Mouse (Mus musculus): ENCODE data around the gene Erbb2.

Gene Erbb2

DNA sequence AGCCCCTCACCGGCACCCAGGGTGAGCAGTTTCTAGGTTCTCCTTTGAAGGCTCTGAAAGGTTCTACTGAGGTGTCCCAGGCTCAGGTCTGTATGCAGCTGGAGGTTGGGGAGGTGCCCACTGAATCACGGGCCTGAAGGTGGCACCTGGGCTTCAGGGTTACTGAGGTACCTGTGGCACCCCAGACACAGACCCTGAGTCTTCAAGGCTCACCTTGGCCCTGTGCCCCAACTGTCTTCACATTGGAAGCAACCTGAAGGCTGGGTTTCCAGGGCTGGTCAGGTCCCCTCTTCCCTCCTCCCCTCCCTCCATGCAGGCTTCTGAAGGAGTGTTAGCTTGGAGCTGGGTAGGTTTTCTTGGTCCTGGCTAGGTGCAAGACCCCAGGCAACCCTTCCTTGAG is 30.6 kb upstream of the Erbb2 start:
- CTCF ChIA-PET, result interaction anchor here in 2 of 4 experiments (2.0 to 4.0 kb wide), 3 partner anchors 8 to 10 kb away, joined by 8 to 27 read pairs (median 26); no protein-coding TSS in a partner anchor

GRCm38 (mm10) chr11:98382405-98382804 is 29.9 kb upstream of the Erbb2 start:
- CTCF ChIA-PET, result interaction anchor here in 2 of 4 experiments (3.6 to 4.0 kb wide), 2 partner anchors 9 to 10 kb away, joined by 26 to 27 read pairs; no protein-coding TSS in a partner anchor

More for the DNA sequence above, 30.6 kb upstream of the Erbb2 start:
- POLR2A ChIA-PET, result interaction anchor here in 2 of 4 experiments (0.8 kb wide), 2 partner anchors 17 to 199 kb away, joined by 3 to 4 read pairs; no protein-coding TSS in a partner anchor

DNA sequence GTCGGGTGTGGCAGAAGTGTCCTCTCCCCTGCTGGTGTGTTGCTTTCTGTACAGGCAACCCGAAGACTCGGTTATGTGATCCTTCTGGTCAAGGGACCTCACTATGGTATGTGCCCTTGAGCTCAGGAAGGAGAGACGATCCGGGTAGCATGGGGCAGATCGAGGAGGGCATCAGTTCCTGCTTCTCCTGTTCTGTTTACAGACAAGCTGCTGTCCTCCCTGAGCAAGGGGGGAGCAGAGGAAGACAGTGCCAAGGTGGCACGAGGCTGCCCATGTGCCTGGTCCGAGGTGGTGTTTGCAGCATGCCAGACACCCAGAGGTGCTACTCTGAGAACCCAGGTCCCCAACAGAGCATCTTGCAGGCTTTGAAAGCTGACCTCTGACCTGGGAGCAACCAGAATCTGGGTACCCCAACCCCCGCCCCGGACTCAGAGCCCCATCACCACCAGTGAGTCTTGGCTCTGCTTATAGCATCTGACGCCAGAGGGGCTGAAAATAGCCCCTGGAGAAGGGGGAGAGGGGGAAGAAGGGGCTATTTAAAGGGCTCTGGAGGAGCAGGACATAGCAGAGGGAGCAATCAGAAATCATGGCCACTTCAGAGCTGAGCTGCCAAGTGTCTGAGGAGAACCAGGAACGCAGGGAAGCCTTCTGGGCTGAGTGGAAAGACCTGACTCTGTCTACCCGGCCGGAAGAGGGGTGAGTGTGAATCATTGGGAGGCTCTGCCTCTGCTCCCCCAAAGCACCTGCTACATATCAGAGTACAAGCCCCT is 28.8 kb upstream of the Erbb2 start, which contains the start of gene Tcap:
Gene Tcap (plus strand): TSS at position 551 of the 770 bp plus-strand sequence.
- POLR2A ChIA-PET, result interaction anchor here in 2 of 4 experiments (1.1 to 1.8 kb wide), 7 partner anchors 11 to 85 kb away, joined by 3 to 8 read pairs (median 3); partner anchors contain the start of genes Stard3 (in 2 of the 2), Erbb2 (in 1 of the 2) and Pgap3 (in 1 of the 2)
- CTCF ChIA-PET, result interaction anchor here (0.5 to 4.0 kb wide), 9 partner anchors 10 to 74 kb away, joined by 3 to 27 read pairs (median 4); partner anchors contain the start of gene Mien1 (in 1 of the 4)

More at GRCm38 (mm10) chr11:98382405-98382804, 29.9 kb upstream of the Erbb2 start:
- POLR2A ChIA-PET, result interaction anchor here in 1 of 4 experiments (1.1 kb wide), 1 partner anchor 18 kb away, joined by 3 read pairs; the partner anchor contains the start of gene Pgap3

- POLR2A ChIA-PET, result interaction anchor here in 2 of 4 experiments (1.2 to 1.8 kb wide), 7 partner anchors 12 to 86 kb away, joined by 3 to 8 read pairs (median 5); partner anchors contain the start of genes Stard3 (in 2 of the 2), Erbb2 (in 1 of the 2) and Pgap3 (in 1 of the 2)
- CTCF ChIA-PET, result interaction anchor here (0.5 to 4.0 kb wide), 12 partner anchors 11 to 118 kb away, joined by 3 to 27 read pairs (median 4); partner anchors contain the start of genes Mien1 (in 1 of the 4) and Pgap3 (in 1 of the 4)
Observed at GRCm38 (mm10) chr11:98384216-98384615, 28.1 kb upstream of the Erbb2 start.

- CTCF ChIA-PET, result interaction anchor here in 3 of 4 experiments (0.7 to 4.0 kb wide), 7 partner anchors 11 to 54 kb away, joined by 3 to 27 read pairs (median 5); partner anchors contain the start of genes Mien1 (in 1 of the 3) and Pgap3 (in 1 of the 3)
- POLR2A ChIA-PET, result interaction anchor here in 3 of 4 experiments (0.6 to 1.8 kb wide), 6 partner anchors 12 to 87 kb away, joined by 3 to 8 read pairs (median 5); partner anchors contain the start of genes Erbb2 (in 1 of the 3), Pgap3 (in 1 of the 3) and Stard3 (in 1 of the 3)
Observed at GRCm38 (mm10) chr11:98384721-98385637, 27.3 kb upstream of the Erbb2 start.

GRCm38 (mm10) chr11:98385638-98386585 is 26.4 kb upstream of the Erbb2 start, which contains the start of gene Pnmt:
Gene Pnmt (plus strand): TSS chr11:98386450.
- ChIA-PET CTCF (interaction anchor here in 3 of 4 experiments (0.7 to 5.5 kb wide), 6 partner anchors 13 to 563 kb away, joined by 3 to 35 read pairs (median 8); no protein-coding TSS in a partner anchor), POLR2A (interaction anchor here in 2 of 4 experiments (1.5 to 1.8 kb wide), 2 partner anchors 9 to 30 kb away, joined by 3 to 5 read pairs; no protein-coding TSS in a partner anchor)

DNA sequence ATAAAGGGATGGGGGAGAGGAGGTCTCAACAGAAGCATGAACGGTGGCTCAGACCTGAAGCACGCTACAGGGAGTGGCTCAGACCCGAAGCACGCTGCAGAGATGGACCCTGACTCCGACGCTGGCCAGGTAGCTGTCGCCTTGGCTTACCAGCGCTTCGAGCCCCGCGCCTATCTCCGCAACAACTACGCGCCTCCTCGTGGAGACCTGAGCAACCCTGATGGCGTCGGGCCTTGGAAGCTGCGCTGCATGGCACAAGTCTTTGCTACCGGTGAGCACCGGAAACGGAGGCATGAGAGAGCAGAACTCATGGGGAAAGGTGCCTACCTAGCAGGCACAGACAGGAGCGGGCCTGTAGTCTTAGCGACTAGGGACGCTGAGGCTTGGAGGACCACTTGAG is 25.7 kb upstream of the Erbb2 start:
- POLR2A ChIA-PET, result interaction anchor here in 2 of 4 experiments (1.3 to 4.0 kb wide), 5 partner anchors 9 to 182 kb away, joined by 3 to 14 read pairs (median 5); partner anchors contain the start of gene Stard3 (in 1 of the 2)
- CTCF ChIA-PET, result interaction anchor here (0.7 to 5.6 kb wide), 8 partner anchors 14 to 563 kb away, joined by 3 to 45 read pairs (median 6); no protein-coding TSS in a partner anchor

DNA sequence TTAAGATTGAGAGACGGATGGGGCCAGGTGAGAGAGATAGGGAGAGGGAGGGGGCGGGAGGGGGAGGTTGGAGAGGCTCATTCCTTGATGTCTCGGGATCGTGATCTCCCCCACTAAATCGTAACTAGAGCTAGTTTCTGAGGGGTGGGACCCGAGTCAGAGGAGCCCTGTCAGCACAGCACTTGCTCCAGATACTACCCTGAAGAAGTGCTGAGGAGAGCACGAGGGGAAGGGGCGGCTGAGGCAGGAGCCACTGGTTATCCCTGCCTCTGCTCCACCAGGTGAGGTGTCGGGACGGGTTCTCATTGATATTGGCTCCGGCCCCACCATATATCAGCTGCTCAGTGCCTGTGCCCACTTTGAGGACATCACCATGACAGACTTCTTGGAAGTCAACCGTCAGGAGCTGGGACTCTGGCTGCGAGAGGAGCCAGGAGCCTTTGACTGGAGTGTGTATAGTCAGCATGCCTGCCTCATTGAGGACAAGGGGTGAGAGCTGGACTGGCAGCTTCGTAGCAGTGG is 25.2 kb upstream of the Erbb2 start:
- POLR2A ChIA-PET, result interaction anchor here in 2 of 4 experiments (0.6 to 4.0 kb wide), 7 partner anchors 10 to 181 kb away, joined by 3 to 14 read pairs (median 5); partner anchors contain the start of gene Stard3 (in 1 of the 2)
- CTCF ChIA-PET, result interaction anchor here (0.7 to 5.6 kb wide), 9 partner anchors 15 to 564 kb away, joined by 3 to 45 read pairs (median 5); no protein-coding TSS in a partner anchor

GRCm38 (mm10) chr11:98388282-98388681 is 24.0 kb upstream of the Erbb2 start:
- POLR2A ChIA-PET, result interaction anchor here in 2 of 4 experiments (0.7 to 4.0 kb wide), 7 partner anchors 11 to 48 kb away, joined by 3 to 14 read pairs (median 5); partner anchors contain the start of genes Pgap3 (in 1 of the 2) and Stard3 (in 1 of the 2)
- CTCF ChIA-PET, result interaction anchor here in 3 of 4 experiments (0.6 to 5.6 kb wide), 9 partner anchors 15 to 50 kb away, joined by 3 to 45 read pairs (median 15); partner anchors contain the start of gene Mien1 (in 1 of the 3)

DNA sequence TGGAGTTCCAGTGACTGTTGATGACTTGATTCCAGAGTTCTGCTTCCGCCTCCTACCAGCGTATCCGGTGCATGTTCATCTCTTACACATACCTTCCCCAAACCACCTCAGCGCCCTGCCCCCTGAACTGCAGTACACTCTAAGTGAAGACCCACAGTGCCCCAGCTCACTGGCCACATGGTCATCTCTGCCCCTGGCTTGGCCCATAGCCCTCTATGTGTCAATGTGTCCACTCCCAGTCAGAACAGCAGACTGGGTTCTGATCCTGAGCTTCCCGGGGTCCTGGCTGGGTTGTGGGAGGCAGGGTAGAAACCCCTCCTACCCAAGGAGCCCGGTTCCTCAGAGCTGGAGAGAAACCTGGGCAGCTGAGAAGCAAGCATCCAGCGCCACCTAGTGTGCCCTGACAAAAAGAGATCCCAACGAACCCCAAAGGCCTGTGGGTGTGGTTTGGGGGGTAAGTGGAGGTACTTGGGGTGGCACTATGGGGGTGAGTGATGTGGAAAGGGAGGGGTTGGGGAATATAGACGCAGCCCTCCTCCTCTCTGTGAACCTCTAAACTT is 23.0 kb upstream of the Erbb2 start:
- CTCF ChIA-PET, result interaction anchor here (0.6 to 5.6 kb wide), 35 partner anchors 13 to 564 kb away, joined by 3 to 45 read pairs (median 4); partner anchors contain the start of genes Mien1 (in 2 of the 4), Stard3 (in 2 of the 4), Cdk12 (in 1 of the 4) and Erbb2 (in 1 of the 4)
- POLR2A ChIA-PET, result interaction anchor here (0.6 to 4.0 kb wide), 16 partner anchors 8 to 307 kb away, joined by 3 to 14 read pairs (median 4); partner anchors contain the start of genes Pgap3 (in 3 of the 4) and Stard3 (in 1 of the 4)

DNA sequence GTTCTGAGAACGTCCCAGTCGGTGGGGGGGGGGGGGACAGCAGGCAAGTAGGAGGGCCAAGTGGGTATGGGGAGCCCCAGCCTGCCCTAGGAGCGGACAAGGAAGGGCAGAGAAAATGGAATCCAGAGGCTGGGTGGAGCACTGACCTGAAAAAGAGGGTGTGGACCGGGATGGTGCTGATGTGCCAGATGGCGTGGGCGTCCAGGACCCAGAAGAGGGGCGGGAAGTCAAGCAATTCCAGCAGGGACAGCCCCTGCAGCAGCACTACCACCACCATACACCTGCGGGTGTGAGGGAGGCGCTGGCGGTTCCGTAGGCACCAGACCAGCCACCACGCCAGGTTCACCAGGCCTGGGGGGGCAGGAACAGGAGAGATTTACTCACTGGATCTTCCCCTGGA is 22.1 kb upstream of the Erbb2 start:
- CTCF ChIA-PET, result interaction anchor here (0.6 to 5.6 kb wide), 22 partner anchors 14 to 473 kb away, joined by 3 to 45 read pairs (median 6); partner anchors contain the start of genes Cdk12 (in 1 of the 4), Erbb2 (in 1 of the 4), Mien1 (in 1 of the 4) and Ppp1r1b (in 1 of the 4)
- POLR2A ChIA-PET, result interaction anchor here (0.6 to 4.0 kb wide), 9 partner anchors 9 to 154 kb away, joined by 3 to 14 read pairs (median 5); partner anchors contain the start of genes Pgap3 (in 3 of the 4) and Stard3 (in 1 of the 4)

GRCm38 (mm10) chr11:98392034-98392433 is 20.2 kb upstream of the Erbb2 start:
- POLR2A ChIA-PET, result interaction anchor here in 3 of 4 experiments (0.6 to 1.7 kb wide), 9 partner anchors 8 to 977 kb away, joined by 3 to 8 read pairs (median 4); partner anchors contain the start of genes Pgap3 (in 2 of the 3), Arhgap23 (in 1 of the 3) and Stard3 (in 1 of the 3)
- CTCF ChIA-PET, result interaction anchor here (0.6 to 5.6 kb wide), 4 partner anchors 20 to 1082 kb away, joined by 3 to 45 read pairs (median 7); no protein-coding TSS in a partner anchor

DNA sequence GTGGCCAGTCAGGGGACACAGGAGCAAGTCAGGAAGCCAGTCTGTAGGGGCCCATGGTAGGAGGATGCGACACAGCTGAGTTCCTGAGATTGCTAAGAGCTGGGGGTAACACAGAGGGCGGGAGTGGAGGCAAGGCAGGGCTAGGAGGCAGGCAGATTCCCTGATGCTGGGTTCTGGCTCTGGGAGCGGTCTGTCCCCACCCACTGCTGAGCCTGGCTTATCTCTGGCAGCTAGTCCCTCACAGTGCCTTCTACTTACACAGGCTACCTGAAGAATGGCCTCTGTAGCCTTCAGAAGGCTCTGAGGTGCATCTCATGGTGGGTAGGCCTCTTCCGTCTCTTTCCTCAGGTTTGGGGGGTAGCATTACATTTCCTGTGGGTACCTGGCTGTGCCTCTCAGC is 19.6 kb upstream of the Erbb2 start:
- CTCF ChIA-PET, result interaction anchor here in 3 of 4 experiments (0.6 to 1.6 kb wide), 4 partner anchors 21 to 1082 kb away, joined by 3 to 7 read pairs (median 3); no protein-coding TSS in a partner anchor
- POLR2A ChIA-PET, result interaction anchor here in 3 of 4 experiments (0.6 to 1.7 kb wide), 4 partner anchors 7 to 55 kb away, joined by 3 to 8 read pairs (median 4); partner anchors contain the start of genes Pgap3 (in 1 of the 3) and Stard3 (in 1 of the 3)

DNA sequence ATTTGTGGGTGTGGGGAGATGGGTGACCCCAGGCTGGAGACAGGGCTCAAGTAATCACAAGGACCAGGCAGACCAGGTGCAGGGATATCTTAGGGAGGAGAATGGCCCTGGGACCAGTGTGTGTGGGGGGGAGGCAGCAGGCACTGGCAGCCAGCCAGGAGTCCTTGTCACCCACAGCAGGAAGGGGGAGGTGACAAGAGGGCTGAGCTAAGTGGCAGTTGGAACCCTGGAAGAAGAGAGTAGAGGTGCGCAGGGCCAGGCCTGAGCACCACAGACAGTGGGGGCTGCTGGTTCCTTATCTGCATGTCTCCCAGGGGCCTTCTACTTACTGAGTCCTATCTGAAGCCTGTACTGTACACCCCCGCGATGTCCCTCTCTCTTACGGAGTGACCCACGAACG is 19.0 kb upstream of the Erbb2 start:
- POLR2A ChIA-PET, result no interaction called here

More for the DNA sequence above, 19.0 kb upstream of the Erbb2 start:
- CTCF ChIA-PET, result interaction anchor here in 2 of 4 experiments (0.8 to 1.6 kb wide), 1 partner anchor 51 kb away, joined by 3 to 7 read pairs; no protein-coding TSS in a partner anchor

All from embryonic stem cell, embryonic (primary cell).